Mouse (Mus musculus) retina, postnatal 1 day (tissue): ENCODE data around the gene Rad51d.
"Not testable (repeated sequence)": the region's sequence is repeated elsewhere in the genome, so short reads cannot be mapped to it uniquely, and the experiment has no call there.

Experiments used
- DNase-seq: peaks from one replicate; pipeline ENCODE4 v3.0.0-alpha.2; 2012

Rad51d gene

DNA sequence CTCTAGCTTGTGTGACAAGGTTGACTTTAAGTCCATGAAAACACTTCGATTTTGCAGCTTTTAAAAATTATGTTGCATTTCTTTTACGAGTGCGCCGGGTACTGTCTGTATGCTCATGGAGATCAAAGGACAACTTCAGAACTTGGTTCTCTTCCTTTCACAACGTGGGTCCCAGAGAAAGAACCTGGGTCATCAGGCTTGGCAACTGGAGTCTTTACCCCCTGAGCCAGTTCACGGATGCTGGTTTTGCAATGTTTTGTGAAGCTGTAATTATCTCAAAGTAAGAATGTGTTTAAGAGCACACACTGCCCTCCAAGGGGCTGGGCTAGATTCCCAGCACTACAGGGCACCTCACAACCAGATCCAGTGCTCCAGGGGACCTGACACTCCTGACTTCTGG is 36.3 kb downstream of the Rad51d start:
- no peak for DNase-seq

DNA sequence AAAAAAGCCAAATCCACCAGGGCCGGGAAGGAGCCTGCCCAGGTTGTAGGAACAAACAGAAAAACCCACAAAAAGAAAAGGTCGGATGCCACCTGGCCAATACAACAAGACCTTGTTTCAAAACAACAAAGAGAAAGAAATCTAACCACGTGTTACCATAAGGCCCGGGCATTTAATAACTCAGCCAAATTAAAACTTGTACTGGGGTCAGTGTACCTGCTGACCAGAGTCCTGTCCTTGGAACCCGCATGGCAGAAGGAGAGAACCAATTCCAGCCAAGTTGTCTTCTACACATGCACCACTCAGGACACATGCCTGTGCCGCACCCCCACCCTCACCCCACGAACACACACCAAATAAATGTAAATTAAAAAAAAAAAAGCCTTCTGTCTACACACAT is 37.5 kb downstream of the Rad51d start:
- DNase-seq = no peak

DNA sequence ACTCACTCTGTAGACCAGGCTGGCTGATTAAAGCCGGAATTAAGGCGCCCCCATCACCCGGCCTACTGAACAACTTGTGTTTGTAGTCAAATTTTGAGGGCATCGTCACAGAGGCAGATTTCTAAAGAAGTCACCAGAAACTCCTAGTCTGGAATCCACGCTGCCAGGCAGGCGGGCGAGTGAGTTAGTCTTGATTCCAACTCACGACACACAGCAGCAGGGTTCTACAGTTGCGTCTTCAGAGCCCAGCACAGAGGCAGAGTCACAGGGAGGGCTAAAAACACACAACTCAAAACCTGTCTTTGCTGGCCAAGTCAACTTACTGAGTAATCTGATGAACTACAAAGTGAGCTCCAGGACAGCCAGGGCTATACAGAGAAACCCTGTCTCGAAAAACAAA is 37.9 kb downstream of the Rad51d start:
- no peak for DNase-seq

DNA sequence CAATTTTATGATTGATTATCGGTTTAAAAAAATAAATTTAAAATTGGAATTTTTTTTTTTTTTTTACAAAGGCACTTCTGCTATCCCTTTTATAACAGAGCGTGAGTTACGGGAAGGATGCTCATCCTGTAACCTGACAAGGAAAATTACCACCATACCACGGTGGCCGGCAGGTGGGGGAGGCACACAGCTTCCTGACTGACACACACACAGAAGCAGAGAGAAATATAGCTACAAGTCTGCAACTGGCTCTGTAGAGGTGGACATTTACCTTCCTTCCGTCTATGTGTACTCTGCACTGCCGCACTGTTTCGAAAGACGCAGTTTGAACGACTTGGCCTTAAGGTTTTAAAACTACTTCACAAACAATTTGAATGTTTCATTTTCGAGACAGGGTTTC is 38.3 kb downstream of the Rad51d start:
- DNase-seq = no peak

DNA sequence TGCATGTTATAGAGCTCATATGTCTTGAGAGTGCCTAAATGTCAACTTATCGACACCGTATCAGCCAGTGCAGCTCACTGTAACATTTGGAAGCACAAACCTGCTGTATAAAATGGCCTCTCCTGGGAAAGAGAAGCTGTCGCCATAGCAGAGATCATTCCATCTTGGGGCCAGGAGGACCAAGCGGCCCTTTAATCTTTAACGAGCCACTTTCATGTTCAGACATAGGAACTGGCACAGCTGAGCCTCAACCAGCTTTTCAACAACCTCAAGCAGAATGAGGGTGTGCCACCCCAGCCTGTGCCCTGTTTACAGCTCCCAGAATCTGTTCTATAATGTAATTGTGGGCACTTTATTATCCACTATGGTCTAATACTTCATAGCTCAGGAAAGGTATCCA is 40.2 kb downstream of the Rad51d start:
- DNase-seq = no peak

DNA sequence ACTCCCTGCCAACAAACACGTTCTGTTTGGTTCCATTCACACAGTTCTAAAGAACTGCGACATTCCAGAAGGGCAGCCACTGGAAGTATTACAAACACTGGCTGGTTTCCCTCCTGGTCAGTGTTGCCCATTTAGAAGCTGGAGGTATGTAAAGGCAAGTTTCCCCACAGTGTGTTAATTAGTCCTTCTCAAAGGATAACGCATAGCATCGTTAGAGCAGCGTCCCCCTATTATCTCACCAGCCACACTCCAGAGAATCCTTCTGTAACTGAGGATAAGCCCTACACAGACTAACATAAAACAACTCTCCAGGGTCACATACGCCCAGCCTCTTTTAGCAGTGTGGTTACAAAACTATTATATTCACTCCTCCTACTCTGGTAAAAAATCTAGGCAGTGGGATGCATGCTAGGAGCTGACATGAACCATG is 42.8 kb downstream of the Rad51d start:
- DNase-seq = no peak

DNA sequence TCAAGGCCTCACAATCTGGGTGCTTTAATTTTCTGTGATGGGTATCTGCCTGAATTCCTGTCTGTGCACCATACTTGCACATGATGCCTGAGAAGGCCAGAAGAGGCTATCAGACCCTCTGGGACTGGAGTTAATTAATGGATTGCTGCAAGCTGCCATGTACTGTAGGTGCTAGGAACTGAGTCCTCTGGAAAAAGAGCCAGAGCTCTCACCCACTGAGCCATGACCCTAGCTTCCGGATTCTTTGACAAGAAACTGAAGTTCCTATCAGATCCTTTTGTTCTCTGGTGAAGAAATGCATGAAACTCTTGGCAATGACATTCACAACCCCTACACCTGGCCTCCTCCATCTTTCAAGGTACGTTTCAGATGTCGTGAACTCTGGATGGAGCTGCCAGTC is 43.5 kb downstream of the Rad51d start:
- no peak for DNase-seq

DNA sequence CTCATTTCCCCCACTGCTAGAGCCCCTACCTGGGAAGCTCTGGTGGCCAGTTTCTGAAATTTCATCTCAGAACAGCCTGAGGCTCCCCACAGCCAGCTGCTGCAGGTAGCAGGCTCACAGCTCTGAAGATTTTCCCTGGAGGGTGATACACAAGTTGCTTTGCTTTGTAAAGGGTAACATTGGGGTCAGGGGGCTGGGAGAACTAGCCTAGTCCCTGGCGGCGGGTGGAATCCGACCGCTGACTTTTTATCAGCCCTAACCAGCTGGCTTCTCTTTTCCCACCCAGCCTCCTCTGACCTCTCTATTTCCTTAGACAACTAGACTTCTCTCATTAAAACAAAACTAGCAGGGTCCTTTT is 44.4 kb downstream of the Rad51d start:
- no peak for DNase-seq

DNA sequence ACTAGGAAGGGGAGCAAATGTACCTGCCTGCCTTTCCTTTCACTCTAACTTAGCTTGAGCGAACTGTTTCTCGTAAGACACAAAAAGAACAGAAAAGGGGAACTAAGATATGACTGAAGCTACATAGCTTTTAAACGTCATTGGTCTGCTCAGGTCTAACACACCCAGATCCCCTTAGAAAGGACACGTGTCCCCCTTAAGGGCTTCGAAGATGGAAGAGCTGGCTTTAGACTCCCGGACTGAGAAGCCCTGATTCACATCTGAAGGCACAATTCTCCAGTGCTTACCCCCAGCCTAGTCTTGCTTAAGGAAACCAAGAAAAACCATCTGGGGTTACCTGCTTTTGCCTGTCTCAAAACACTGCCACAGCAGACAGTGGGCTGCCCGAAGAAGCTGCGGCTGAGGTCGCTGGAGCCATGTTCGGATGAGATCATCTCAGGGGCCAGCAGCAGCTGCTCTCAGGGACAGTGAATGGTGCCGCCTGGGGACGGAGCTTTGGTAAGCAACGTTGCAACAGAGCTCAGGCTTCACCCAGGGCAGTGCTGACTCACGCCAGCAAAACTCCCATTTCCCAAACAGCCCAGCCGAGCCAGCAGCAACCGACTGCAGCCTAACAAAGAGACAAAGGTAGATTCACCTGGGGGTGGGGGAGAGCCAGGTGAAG is 44.9 kb downstream of the Rad51d start:
- peak; percentile 80 for DNase-seq

DNA sequence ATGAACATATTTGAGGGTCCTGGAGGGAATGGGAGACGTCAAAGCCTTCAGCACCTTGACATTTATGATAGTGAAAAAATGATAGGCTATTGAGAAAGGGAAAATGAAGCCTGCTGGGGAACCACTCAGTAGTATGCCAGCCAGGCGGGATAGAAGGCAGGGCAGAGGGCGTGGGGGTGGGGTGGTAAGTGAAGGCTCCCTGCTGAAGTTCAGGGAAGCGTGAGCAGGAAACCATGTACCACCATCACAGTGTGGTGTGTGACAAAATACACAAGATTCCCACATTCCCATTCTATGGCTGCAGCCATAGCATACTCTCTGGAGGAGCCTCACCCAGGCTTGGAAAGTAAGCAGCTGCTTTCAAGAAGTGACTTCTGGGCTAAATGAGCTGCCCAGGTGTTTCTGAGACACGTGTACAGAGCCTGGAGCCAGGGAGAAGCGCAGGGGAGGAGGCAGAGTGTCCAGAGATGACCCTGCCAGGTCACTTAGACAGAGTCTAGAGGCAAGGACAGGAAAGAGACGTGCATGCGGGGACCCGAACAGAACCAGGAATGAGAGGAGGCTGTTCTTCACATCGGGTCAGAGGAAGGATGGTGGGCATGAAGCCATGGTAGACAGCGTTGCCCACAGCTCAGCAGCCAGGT is 45.5 kb downstream of the Rad51d start:
- DNase-seq = no peak

DNA sequence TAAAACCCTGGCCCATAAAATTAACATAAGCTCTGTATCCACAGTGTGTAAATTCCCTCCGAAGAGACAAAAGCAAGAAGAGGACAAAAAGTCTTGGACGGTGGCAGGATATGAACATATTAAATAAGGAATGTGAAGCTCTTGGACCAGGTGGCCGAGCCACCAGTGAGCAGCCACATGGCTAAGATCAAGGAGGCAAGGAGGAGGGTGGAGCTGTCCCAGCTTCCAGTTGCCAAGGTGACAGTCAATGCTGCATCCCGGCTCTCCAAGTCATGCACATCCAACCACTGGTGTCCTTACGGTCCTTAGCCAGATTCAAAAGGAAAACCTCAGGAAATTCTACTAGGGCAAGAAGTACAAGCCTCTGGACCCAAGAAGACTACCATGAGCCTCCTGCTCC is 51.9 kb downstream of the Rad51d start:
- no peak for DNase-seq

DNA sequence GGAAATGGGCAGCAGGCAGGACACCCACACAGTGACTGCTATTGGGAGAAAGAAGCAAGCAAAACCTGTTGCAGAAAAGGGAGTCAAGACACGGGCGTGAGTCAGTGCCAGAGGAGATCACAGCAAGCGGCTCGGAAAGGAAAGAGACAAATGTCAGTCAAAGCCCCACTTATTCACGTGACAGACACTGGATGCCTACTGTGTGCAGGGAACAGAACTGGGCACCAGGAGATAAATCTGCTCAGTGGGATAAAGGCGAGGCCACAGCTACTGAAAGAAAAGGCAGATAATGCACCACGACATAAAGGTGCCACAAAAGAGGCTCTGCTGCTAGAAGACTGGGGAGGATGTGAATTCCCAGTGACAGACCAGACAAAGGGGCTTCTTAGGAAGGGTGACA is 52.6 kb downstream of the Rad51d start:
- peak; percentile 30 for DNase-seq

DNA sequence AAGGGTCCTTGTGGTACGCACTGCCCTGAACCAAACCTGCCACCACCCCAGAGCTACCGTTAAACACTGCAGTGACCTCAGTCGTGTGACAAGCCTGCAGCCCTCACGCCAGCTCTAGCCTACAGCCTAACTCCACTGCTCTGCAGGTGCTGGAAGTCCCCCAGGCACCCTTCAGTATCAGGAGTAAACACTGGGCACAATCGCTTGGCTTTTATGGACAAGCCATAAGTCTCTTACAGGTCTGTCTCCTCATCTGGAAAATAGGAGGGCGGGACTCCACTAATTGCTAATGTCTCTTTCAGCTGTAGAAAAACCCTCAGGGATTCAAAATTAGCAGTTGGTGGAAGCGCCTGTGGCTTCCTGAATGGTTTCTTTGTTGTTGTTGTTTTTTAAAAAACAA is 53.2 kb downstream of the Rad51d start:
- peak; percentile 68 for DNase-seq

DNA sequence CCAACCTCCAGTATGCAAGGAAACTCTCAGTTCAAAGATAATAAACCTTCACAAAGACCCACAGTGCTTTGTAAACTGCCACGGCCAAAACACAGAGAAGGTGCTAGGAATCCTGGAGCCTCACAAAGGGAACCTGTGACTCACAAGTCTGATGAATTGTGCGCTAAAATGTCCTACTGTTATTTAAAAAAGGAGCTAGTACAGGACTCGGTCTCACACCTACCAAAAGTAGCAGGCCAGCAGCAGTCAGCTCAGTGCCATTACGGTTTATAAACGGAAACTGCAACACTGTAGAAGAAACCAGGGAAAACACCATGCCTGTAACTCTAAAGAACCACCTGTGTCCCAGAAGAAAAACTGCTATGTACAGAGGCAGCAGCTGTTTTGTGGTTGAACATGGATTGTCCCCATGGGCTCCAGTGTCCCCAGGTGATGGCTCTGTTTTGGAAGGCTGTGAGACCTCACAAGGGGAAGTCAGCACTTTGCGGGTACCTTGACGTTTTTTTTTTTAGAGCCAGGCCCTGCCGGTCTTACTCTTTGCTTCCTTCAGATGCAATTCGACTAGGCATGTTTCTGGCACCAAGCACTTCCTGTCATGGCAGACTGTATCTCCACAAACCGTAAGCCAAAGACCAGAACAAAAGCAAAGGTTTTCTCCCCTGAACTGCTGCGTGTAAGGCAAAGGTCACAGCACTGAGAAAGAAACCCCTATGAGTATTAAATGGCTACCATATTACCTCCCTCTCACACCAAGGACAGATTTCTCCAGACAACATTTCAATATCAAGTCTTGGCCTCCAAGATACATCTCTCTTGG is 54.6 kb downstream of the Rad51d start:
- no peak for DNase-seq

DNA sequence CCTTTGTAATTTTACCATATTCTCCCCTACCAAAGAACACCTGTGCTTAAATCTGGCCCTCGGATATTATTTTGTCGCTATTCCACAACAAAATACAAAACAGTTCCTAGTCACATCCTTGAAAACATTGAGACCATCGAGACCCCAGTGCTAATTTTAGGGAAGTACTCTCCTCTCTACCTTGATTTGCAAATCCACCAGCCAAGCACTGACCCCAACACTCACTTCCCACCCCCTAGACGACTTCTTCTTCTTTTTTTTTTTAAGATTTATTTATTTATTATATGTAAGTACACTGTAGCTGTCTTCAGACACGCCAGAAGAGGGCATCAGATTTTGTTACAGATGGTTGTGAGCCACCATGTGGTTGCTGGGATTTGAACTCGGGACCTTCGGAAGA is 56.1 kb downstream of the Rad51d start:
- not testable (repeated sequence) for DNase-seq

DNA sequence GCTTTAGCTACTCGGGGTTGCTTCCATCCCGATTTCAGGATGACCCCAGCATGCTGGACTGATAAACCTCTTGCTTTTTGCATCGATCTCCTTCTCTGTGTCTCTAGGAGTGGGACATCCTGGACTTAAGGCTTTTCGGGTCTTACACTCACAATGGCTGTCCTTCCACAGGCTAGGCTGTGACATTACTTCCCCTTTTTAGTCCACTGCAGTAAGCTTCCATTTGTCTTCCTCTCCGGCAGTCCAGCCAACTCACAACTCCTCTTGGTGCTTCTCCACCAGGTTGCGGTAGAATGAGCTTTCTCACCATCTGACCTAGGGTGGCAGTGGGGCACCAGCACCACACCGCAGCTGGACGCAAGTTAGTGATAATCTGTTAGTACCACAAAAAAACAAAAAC is 56.5 kb downstream of the Rad51d start:
- no peak for DNase-seq

DNA sequence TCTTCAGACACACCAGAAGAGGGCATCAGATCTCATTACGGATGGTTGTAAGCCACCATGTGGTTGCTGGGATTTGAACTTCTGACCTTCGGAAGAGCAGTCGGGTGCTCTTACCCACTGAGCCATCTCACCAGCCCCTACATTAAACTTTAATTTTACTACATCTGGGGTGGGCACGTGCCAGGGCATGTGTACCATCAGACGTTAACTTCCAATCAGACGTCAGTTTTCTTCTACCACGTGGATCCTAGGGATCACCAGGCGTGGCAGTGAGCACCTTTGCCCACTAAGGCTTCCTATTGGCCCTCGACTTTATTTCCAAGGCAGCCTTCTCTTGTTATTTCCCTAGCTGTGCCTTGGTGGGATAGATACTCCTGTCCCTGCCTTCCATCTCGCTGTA is 58.0 kb downstream of the Rad51d start:
- DNase-seq = not testable (repeated sequence)

DNA sequence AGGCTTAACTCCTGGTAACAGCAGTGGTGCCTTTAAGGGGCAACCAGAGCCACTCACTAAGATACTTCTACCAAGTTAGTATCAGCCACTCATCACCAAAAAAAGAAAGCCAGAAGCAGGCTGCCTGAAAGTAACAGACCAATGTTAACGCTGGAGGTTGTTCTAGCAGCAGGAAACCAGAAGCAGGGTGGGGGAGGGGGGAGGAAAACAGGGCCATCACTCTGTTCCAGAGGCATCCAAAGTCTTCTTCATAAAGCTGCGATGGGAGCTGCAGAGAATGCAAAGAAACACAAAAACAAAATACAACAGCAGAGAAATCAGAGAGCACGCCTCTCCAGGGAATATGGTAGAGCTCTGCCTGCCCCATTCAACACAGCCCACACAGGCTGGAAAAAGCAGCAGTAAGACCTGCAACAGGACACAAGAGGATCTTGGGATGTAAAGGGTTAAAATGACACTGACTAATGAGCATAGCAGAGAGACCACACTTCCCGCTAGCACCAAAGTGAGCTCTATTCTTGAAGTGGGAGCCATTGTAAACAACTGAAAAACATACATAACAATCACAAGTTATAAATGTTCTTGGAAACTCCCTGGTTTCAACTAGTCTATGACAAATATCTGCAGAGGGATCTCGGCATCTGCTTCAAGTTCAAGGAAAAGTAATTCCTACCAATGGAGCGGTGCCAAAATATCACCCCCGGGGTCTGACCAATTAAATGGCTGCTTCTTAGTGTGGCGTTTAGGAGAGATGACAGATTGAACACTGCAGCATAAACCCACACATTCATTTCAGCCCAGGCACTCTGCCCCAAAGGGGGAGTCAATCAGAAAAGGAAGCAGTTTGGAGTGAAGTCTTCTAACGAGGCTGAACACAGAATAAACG is 59.2 kb downstream of the Rad51d start:
- peak; percentile 84 for DNase-seq

DNA sequence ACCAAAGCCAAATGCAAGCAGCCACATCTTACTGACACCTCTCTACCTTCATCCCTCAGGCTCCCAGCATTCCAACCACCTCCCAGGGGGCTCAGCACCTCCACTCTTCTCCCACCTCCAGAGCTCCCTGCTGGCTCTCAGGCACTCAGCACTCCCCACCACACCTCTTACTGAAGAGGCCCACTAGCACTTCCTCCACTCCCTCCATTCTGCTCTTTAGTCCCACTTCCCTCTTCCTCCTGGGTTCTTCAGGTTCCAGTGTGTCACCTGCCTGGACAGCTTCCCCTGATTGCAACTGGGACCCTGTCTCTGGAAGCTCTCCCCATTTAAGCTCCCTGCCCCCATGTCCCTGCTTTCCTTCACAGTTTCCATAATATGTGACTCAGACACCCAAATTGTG is 63.6 kb downstream of the Rad51d start:
- no peak for DNase-seq
